Mouse (Mus musculus) heart, adult 8-10 months (tissue): ENCODE results near the gene 1700029F12Rik. TPM values are rescaled to one million over a fixed set of nuclear protein-coding genes. Genes with fewer than 3 reads are reported as not detected.

ENCODE experiments used
- total RNA-seq, 4 experiments: library from RNA; stranded (reverse); gene quantifications; 2 replicates each; pipeline ENCODE4 v1.2.4; 2022

1700029F12Rik gene
- total RNA-seq, 4 experiments from 2014 or later, result not detected

Other genes with a start within 250 kb of the 1700029F12Rik start
- gene Gcnt4, start 109.7 kb downstream of the 1700029F12Rik start, total RNA-seq, result under 1 TPM; 0.06 to 0.11 (median 0.08) TPM
- gene Fam169a, start 32.9 kb upstream of the 1700029F12Rik start, total RNA-seq, result 1 to 10 TPM in 2 of 4 experiments, under 1 TPM in 2; 0.57 to 1.8 (median 1.1) TPM
- gene Gm6169, start 64.9 kb upstream of the 1700029F12Rik start, total RNA-seq, result 10 to 100 TPM in 1 of 4 experiments, 1 to 10 TPM in 1, under 1 TPM in 1, not detected in 1; 0.46 to 10.1 (median 6.9) TPM
- gene Gfm2, start 103.6 kb upstream of the 1700029F12Rik start, total RNA-seq, result 10 to 100 TPM; 51.6 to 61.2 (median 56.9) TPM
- 10 to 100 TPM; 32.0 to 45.4 (median 41.9) TPM for gene Nsa2, start 103.6 kb upstream of the 1700029F12Rik start, total RNA-seq
- 10 to 100 TPM; 20.9 to 25.2 (median 22.4) TPM for gene Hexb, start 164.0 kb upstream of the 1700029F12Rik start, total RNA-seq
- gene Enc1, start 206.7 kb upstream of the 1700029F12Rik start, total RNA-seq, result 1 to 10 TPM; 3.6 to 7.0 (median 4.7) TPM